Mouse (Mus musculus) heart, embryonic 16.5 days (tissue): ENCODE measurements around the gene Kl. TPM values are rescaled to one million over a fixed set of nuclear protein-coding genes. Genes with fewer than 3 reads are reported as not detected.

Experiments
- ATAC-seq: fragments of 200-750 bp; cut with Nextera tagmentation; replicated peaks from 2 replicates; pipeline ENCODE4 v1.8.0; 2017; ENCODE audit warnings: moderate number of reproducible peaks; ENCODE audit not compliant: insufficient read depth, low FRiP score; ENCODE audit errors: extremely low read depth
- H3K27ac ChIP-seq: fragments of 300-500 bp; sonication (generic); 2 replicates; pipeline ENCODE4 v1.5.1; 2014; ENCODE audit warnings: mild to moderate bottlenecking, low read length, control low read depth, moderate library complexity
- H3K27me3 ChIP-seq: fragments of 300-500 bp; sonication (generic); 2 replicates; pipeline ENCODE4 v1.6.1; 2014; ENCODE audit warnings: low read length, mixed read lengths; ENCODE audit not compliant: control insufficient read depth, insufficient read depth
- H3K36me3 ChIP-seq: fragments of 300-500 bp; sonication (generic); 2 replicates; pipeline ENCODE4 v1.6.1; 2014; ENCODE audit not compliant: control insufficient read depth, insufficient read depth
- H3K4me1 ChIP-seq: fragments of 300-500 bp; sonication (generic); 2 replicates; pipeline ENCODE4 v1.6.1; 2014; ENCODE audit warnings: low read length, mixed read lengths; ENCODE audit not compliant: control insufficient read depth, insufficient read depth
- H3K4me2 ChIP-seq: fragments of 300-500 bp; sonication (generic); 2 replicates; pipeline ENCODE4 v1.6.1; 2014; ENCODE audit warnings: low read depth, mild to moderate bottlenecking, control low read depth, low read length
- H3K4me3 ChIP-seq: fragments of 300-500 bp; sonication (generic); 2 replicates; pipeline ENCODE4 v1.5.1; 2014; ENCODE audit warnings: mild to moderate bottlenecking, control low read depth, low read length
- H3K9ac ChIP-seq: fragments of 300-500 bp; sonication (generic); 2 replicates; pipeline ENCODE4 v1.6.1; 2014; ENCODE audit warnings: low read length, control low read depth
- H3K9me3 ChIP-seq: fragments of 300-500 bp; sonication (generic); replicated peaks from 2 replicates; pipeline ENCODE4 v1.6.1; 2016; ENCODE audit warnings: low read length; ENCODE audit not compliant: control insufficient read depth
- WGBS: fragments of 180-500 bp; shearing (Covaris S2); extraction: QIAGEN DNeasy Blood & Tissue Kit; methylation state at CpG from one replicate; pipeline ENCODE4 v1.1.7; 2014; 5-methylcytosine and 5-hydroxymethylcytosine counted together
- polyA plus RNA-seq: library from polyadenylated mRNA; unstranded; fragments of >200 nt; fragmentation: Nextera tagmentation; extraction: Ambion mirVana; gene quantifications from 2 replicates; pipeline ENCODE4 v1.2.1, GENCODE M21; 2015

Kl gene
- polyA plus RNA-seq, 1 experiment from 2014 or later = 0.46 TPM

DNA sequence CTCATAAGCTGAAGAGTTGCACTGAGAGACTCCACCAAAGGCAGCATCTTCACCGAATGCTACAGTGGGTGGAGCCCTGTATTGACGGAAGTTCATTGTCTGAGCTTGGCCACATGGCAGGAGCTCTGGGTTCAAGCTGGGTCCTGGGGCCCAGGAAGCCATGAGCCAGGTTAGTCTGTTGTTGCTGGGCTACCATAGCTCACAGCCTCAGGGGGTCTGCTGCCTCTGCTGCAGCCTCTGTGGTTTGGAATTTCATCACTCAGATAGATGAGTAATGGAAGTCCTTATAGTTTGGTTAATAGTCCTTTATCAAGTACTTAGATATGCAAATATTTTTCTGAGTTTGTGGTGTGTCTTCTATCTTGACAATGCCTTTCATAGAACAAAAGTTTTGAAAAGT is 32.4 kb upstream of the Kl start:
- Histone ChIP-seq H3K4me3 (no peak overlapping the region), H3K9me3 (no peaks in the 10 kb centered on the region), H3K4me1 (no peaks in the 10 kb centered on the region), H3K27me3 (no peaks in the 10 kb centered on the region), H3K27ac (no peak overlapping the region), H3K36me3 (no peaks in the 10 kb centered on the region), H3K9ac (no peak overlapping the region), H3K4me2 (no peak overlapping the region)
- 68% methylated on average over 2 of the region's 2 CpGs for WGBS
- no peak for ATAC-seq

GRCm38 (mm10) chr5:150929406-150929805 is 23.0 kb upstream of the Kl start:
- H3K4me1 ChIP-seq = no peaks in the 10 kb centered on the region
- 81% methylated on average over 2 of the region's 2 CpGs for WGBS
- no peaks in the 10 kb centered on the region for H3K27me3 ChIP-seq
- ATAC-seq = no peak
- H3K4me3 ChIP-seq = no peak overlapping the region
- H3K27ac ChIP-seq = no peak overlapping the region
- no peaks in the 10 kb centered on the region for H3K36me3 ChIP-seq
- peaks cover 7% of the 10 kb centered on the region; the same call in 1 of the 2 replicates for H3K9me3 ChIP-seq
- no peak overlapping the region for H3K9ac ChIP-seq
- H3K4me2 ChIP-seq = no peak overlapping the region

DNA sequence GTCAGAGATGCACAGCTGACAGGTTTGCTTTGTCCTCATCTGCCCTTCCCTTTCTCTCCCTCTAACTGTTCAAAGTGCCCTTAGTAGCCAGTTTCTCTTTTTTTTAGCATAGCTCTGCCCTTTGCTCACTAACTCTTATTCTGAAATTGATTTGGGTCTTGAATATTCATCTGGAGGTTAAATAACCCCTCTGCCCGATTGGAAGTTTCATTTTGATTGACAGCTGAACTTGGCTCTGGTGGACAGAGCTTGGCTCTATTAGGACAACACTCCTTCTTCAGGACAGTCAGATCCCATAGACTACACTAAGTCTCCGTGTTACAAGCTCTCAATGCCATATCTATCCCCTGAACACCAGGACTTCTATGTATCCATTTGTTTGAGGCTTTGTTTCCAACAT is 19.8 kb upstream of the Kl start:
- no peak overlapping the region for H3K4me2 ChIP-seq
- H3K9me3 ChIP-seq = no peaks in the 10 kb centered on the region
- 49% methylated on average over 2 of the region's 2 CpGs for WGBS
- no peak overlapping the region for H3K27ac ChIP-seq
- no peaks in the 10 kb centered on the region for H3K36me3 ChIP-seq
- no peak for ATAC-seq
- H3K9ac ChIP-seq = no peak overlapping the region
- H3K27me3 ChIP-seq = no peaks in the 10 kb centered on the region
- no peaks in the 10 kb centered on the region for H3K4me1 ChIP-seq
- no peak overlapping the region for H3K4me3 ChIP-seq

- no peak overlapping the region for H3K4me2 ChIP-seq
- ATAC-seq = no peak
- WGBS = 46% methylated on average over 5 of the region's 5 CpGs
These were observed 16.2 kb upstream of the Kl start for GRCm38 (mm10) chr5:150936213-150936612.

DNA sequence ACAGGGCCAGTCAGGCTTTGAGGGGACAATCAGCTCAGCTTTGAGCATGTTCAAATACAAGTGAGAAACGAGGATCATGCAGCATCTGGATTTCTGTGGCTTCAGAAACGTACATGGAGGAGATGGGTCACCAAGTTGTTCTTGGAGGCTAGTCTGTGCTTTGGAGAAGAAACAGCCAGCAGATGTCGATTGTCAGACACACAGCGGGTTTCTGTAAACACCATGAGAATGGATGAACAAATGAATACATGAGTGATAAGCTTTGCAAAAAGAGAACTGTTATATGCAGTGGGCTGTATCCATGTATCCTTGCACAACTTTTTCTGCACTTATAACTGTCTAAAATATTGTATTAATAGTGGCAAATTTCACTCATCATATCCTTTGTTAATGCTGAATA is 15.6 kb upstream of the Kl start:
- Histone ChIP-seq H3K9ac (no peak overlapping the region), H3K4me1 (no peaks in the 10 kb centered on the region), H3K9me3 (no peaks in the 10 kb centered on the region), H3K4me3 (no peak overlapping the region), H3K27ac (no peak overlapping the region), H3K4me2 (no peak overlapping the region), H3K36me3 (no peaks in the 10 kb centered on the region), H3K27me3 (no peaks in the 10 kb centered on the region)
- no peak for ATAC-seq
- 57% methylated on average over 4 of the region's 4 CpGs for WGBS

More at GRCm38 (mm10) chr5:150936213-150936612, 16.2 kb upstream of the Kl start:
- no peaks in the 10 kb centered on the region for H3K27me3 ChIP-seq
- H3K4me3 ChIP-seq = no peak overlapping the region
- no peaks in the 10 kb centered on the region for H3K36me3 ChIP-seq
- no peaks in the 10 kb centered on the region for H3K9me3 ChIP-seq
- H3K9ac ChIP-seq = no peak overlapping the region
- no peaks in the 10 kb centered on the region for H3K4me1 ChIP-seq
- no peak overlapping the region for H3K27ac ChIP-seq

GRCm38 (mm10) chr5:150937501-150937900 is 14.9 kb upstream of the Kl start:
- whole genome bisulfite sequencing = 59% methylated on average over 2 of the region's 2 CpGs
- no peak for ATAC-seq

DNA sequence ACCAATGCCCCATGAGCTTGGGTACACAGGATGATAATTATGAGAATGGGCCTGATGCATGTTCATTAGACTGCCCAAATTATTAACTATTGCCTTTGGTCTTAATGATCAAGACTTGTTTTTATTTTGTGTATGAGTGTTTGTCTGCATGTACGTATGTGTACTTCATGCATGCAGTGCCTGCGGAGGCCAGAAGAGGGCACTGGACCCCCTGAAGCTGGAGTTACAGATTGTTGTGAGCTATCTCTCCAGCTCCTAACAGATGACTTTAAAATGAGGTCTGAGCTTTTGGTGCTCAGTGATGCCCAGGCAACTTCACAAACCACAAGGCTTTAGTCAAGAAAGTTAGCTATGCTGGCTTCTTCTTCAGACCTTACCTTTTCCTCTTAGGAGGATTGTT is 6.8 kb upstream of the Kl start:
- ATAC-seq = no peak
- H3K27ac ChIP-seq = no peak overlapping the region
- H3K4me1 ChIP-seq = no peaks in the 10 kb centered on the region
- no peak overlapping the region for H3K4me2 ChIP-seq
- 95% methylated on average over 2 of the region's 2 CpGs for WGBS
- H3K27me3 ChIP-seq = no peaks in the 10 kb centered on the region
- peaks cover 4% of the 10 kb centered on the region; the same call in 1 of the 2 replicates for H3K9me3 ChIP-seq
- no peak overlapping the region for H3K9ac ChIP-seq
- no peak overlapping the region for H3K4me3 ChIP-seq
- no peaks in the 10 kb centered on the region for H3K36me3 ChIP-seq

More at GRCm38 (mm10) chr5:150937501-150937900, 14.9 kb upstream of the Kl start:
- Histone ChIP-seq H3K4me2 (no peak overlapping the region), H3K4me1 (no peaks in the 10 kb centered on the region), H3K9me3 (no peaks in the 10 kb centered on the region), H3K27ac (no peak overlapping the region), H3K9ac (no peak overlapping the region), H3K4me3 (no peak overlapping the region), H3K27me3 (no peaks in the 10 kb centered on the region), H3K36me3 (no peaks in the 10 kb centered on the region)

GRCm38 (mm10) chr5:150949131-150949530 is 3.3 kb upstream of the Kl start:
- ATAC-seq = no peak

DNA sequence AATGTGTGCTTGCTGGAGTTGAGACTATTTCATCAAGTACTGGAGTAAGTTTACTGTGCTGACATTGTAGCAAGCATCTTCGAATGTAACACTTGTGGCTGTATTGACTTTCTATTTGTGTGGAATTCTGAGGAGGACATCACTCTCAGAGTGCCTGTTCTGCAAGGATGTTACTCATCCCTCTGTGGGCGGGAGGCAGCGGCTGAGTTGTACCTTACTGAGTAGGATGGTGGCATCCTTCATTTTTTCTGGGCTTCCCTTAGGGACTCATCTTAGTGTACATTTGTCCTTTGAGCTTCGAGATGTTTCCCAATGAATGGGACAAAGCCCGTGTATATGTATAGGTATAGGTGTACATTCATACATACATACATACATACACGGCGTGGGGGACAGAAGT is 1.1 kb upstream of the Kl start:
- Histone ChIP-seq H3K4me2 (no peak overlapping the region), H3K4me3 (no peak overlapping the region), H3K36me3 (no peaks in the 10 kb centered on the region), H3K27me3 (peaks cover 36% of the 10 kb centered on the region), H3K4me1 (peaks cover 7% of the 10 kb centered on the region; the same call in 1 of the 2 replicates), H3K9me3 (no peaks in the 10 kb centered on the region), H3K9ac (no peak overlapping the region), H3K27ac (no peak overlapping the region)
- no peak for ATAC-seq
- 92% methylated on average over 7 of the region's 7 CpGs for WGBS

More at GRCm38 (mm10) chr5:150949131-150949530, 3.3 kb upstream of the Kl start:
- peaks cover 4% of the 10 kb centered on the region; the same call in 1 of the 2 replicates for H3K9me3 ChIP-seq
- H3K36me3 ChIP-seq = no peaks in the 10 kb centered on the region
- no peak overlapping the region for H3K4me3 ChIP-seq
- no peak overlapping the region for H3K27ac ChIP-seq
- no peak overlapping the region for H3K9ac ChIP-seq
- peaks cover 7% of the 10 kb centered on the region; the same call in 1 of the 2 replicates for H3K4me1 ChIP-seq
- WGBS = 89% methylated on average over 3 of the region's 3 CpGs
- peaks cover 27% of the 10 kb centered on the region for H3K27me3 ChIP-seq
- no peak overlapping the region for H3K4me2 ChIP-seq
